Mouse (Mus musculus): Measurements from ENCODE around the gene Prkcz. TPM values are rescaled to one million over a fixed set of nuclear protein-coding genes. Genes with fewer than 3 reads are reported as not detected.

The Prkcz gene
- polyA plus RNA-seq, 1 experiment from 2014 or later = 65.4 TPM

GRCm38 (mm10) chr4:155286090-155286489, 75.1 kb downstream of the Prkcz start:
- H3K27me3 ChIP-seq (ENCODE audit: control insufficient read depth, insufficient read depth, low read length) = no peaks in the 10 kb centered on the region
- no peak overlapping the region for H3K4me3 ChIP-seq (replicated peaks; ENCODE audit: low read depth, low read length)
- no peak overlapping the region for H3K4me2 ChIP-seq (ENCODE audit: low read length)
- H3K27ac ChIP-seq (replicated peaks; ENCODE audit: low read depth, low read length) = no peak overlapping the region
- ATAC-seq (ENCODE audit: low FRiP score, low TSS enrichment) (no peak), DNase-seq (no peak)
- H3K4me1 ChIP-seq (ENCODE audit: control insufficient read depth, insufficient read depth, low read length) = no peaks in the 10 kb centered on the region
- H3K9me3 ChIP-seq (ENCODE audit: control insufficient read depth, low read length) = no peaks in the 10 kb centered on the region
- no peak overlapping the region for H3K9ac ChIP-seq (replicated peaks; ENCODE audit: low read length)
- 91% methylated on average over 4 of the region's 4 CpGs for WGBS
- peaks cover 35% of the 10 kb centered on the region for H3K36me3 ChIP-seq (ENCODE audit: control insufficient read depth, insufficient read depth, low read length)

- Histone ChIP-seq H3K9ac (replicated peaks; ENCODE audit: low read length) (0 out of 2 replicates have a peak overlapping the region, but pooled peaks have one; percentile 7), H3K4me2 (ENCODE audit: low read length) (no peak overlapping the region), H3K4me1 (ENCODE audit: control insufficient read depth, insufficient read depth, low read length) (no peaks in the 10 kb centered on the region), H3K36me3 (ENCODE audit: control insufficient read depth, insufficient read depth, low read length) (peaks cover 31% of the 10 kb centered on the region), H3K27me3 (ENCODE audit: control insufficient read depth, insufficient read depth, low read length) (no peaks in the 10 kb centered on the region), H3K9me3 (ENCODE audit: control insufficient read depth, low read length) (no peaks in the 10 kb centered on the region), H3K27ac (replicated peaks; ENCODE audit: low read depth, low read length) (no peak overlapping the region), H3K4me3 (replicated peaks; ENCODE audit: low read depth, low read length) (no peak overlapping the region)
- WGBS = 66% methylated on average over 15 of the region's 15 CpGs
- ATAC-seq (ENCODE audit: low FRiP score, low TSS enrichment) (no peak), DNase-seq (no peak)
Measured at GRCm38 (mm10) chr4:155284521-155285379, 76.4 kb downstream of the Prkcz start.

DNA sequence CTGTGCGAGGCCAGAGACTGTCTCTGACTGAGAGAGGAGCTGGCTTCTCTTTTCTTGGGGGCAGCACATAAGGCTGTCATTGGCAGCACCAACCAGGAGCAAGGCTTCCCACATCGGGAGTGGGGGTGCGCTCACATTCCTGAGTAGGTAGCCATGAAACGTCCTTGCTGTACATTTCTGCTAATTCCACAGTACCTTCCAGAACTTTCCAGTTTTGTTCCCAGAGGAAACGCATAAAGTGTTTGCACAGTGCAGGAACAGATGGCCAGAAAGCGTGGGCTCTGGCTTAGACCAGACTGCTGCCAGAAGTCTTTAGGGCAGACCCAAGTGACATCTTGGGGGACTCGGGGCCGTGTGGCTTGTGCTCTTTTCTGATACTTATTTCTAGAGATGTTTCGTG, 77.6 kb downstream of the Prkcz start:
- no peak overlapping the region for H3K27ac ChIP-seq (replicated peaks; ENCODE audit: low read depth, low read length)
- H3K4me1 ChIP-seq (ENCODE audit: control insufficient read depth, insufficient read depth, low read length) = no peaks in the 10 kb centered on the region
- 78% methylated on average over 9 of the region's 9 CpGs for WGBS
- DNase-seq (no peak), ATAC-seq (ENCODE audit: low FRiP score, low TSS enrichment) (no peak)
- H3K27me3 ChIP-seq (ENCODE audit: control insufficient read depth, insufficient read depth, low read length) = no peaks in the 10 kb centered on the region
- no peak overlapping the region for H3K4me3 ChIP-seq (replicated peaks; ENCODE audit: low read depth, low read length)
- H3K36me3 ChIP-seq (ENCODE audit: control insufficient read depth, insufficient read depth, low read length) = peaks cover 23% of the 10 kb centered on the region; the same call in 1 of the 2 replicates
- H3K9me3 ChIP-seq (ENCODE audit: control insufficient read depth, low read length) = no peaks in the 10 kb centered on the region
- H3K4me2 ChIP-seq (ENCODE audit: low read length) = no peak overlapping the region
- no peak overlapping the region for H3K9ac ChIP-seq (replicated peaks; ENCODE audit: low read length)

DNA sequence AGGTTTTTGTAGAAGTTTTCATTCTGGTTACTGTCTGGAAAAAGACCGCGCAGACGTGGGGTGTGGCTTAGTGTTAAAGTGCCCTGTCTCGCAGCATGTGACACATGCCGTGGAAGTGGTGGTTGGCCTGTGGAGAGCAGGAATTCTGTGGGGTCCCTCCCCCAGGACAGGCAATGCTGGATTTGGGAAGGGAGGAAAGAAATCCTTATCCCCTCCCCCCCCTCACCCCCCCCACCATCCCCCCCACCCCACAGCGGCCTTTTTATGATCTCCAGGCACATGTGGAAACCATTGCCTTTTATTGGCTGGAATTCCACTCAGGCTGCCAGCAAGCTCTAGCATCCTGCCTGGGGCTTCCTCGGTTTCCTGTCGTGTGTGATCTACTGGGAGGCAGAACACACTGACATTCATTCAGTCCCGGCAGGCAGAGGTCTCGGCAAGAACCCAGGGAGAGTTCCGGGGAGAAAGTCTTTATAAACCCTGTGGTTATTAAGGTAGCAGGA, 78.1 kb downstream of the Prkcz start:
- Histone ChIP-seq H3K9ac (replicated peaks; ENCODE audit: low read length) (no peak overlapping the region), H3K27ac (replicated peaks; ENCODE audit: low read depth, low read length) (no peak overlapping the region), H3K4me3 (replicated peaks; ENCODE audit: low read depth, low read length) (no peak overlapping the region), H3K4me2 (ENCODE audit: low read length) (no peak overlapping the region), H3K9me3 (ENCODE audit: control insufficient read depth, low read length) (no peaks in the 10 kb centered on the region), H3K27me3 (ENCODE audit: control insufficient read depth, insufficient read depth, low read length) (no peaks in the 10 kb centered on the region), H3K4me1 (ENCODE audit: control insufficient read depth, insufficient read depth, low read length) (no peaks in the 10 kb centered on the region), H3K36me3 (ENCODE audit: control insufficient read depth, insufficient read depth, low read length) (peaks cover 20% of the 10 kb centered on the region; the same call in 1 of the 2 replicates)
- DNase-seq = peak; percentile 20
- WGBS = 56% methylated on average over 11 of the region's 11 CpGs
- ATAC-seq (ENCODE audit: low FRiP score, low TSS enrichment) = no peak

DNA sequence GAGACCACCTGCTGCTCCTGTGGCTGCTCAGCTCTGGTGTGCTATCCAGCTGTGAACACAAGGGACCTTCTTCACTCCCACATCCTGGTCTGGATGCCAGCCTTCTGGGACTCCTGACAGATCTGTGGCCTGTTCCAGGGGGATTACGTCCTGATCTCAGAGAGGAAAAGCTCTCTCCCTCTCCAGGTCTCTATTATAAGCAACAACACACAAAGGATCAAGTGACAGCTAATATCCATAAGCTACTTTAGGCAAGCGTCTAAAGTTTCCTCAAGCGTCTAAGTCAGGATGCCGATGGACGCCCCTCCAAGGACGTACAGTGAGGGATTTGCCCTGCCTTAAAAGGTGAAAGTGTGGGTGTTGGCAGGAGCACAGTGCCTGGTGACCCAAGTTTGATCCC, 78.9 kb downstream of the Prkcz start:
- no peaks in the 10 kb centered on the region for H3K9me3 ChIP-seq (ENCODE audit: control insufficient read depth, low read length)
- H3K27me3 ChIP-seq (ENCODE audit: control insufficient read depth, insufficient read depth, low read length) = no peaks in the 10 kb centered on the region
- 28% methylated on average over 6 of the region's 6 CpGs for WGBS
- no peak for DNase-seq
- H3K27ac ChIP-seq (replicated peaks; ENCODE audit: low read depth, low read length) = no peak overlapping the region
- no peak overlapping the region for H3K4me3 ChIP-seq (replicated peaks; ENCODE audit: low read depth, low read length)
- H3K36me3 ChIP-seq (ENCODE audit: control insufficient read depth, insufficient read depth, low read length) = peaks cover 20% of the 10 kb centered on the region; the same call in 1 of the 2 replicates
- ATAC-seq (ENCODE audit: low FRiP score, low TSS enrichment) = no peak
- H3K4me2 ChIP-seq (ENCODE audit: low read length) = no peak overlapping the region
- no peaks in the 10 kb centered on the region for H3K4me1 ChIP-seq (ENCODE audit: control insufficient read depth, insufficient read depth, low read length)
- H3K9ac ChIP-seq (replicated peaks; ENCODE audit: low read length) = no peak overlapping the region

DNA sequence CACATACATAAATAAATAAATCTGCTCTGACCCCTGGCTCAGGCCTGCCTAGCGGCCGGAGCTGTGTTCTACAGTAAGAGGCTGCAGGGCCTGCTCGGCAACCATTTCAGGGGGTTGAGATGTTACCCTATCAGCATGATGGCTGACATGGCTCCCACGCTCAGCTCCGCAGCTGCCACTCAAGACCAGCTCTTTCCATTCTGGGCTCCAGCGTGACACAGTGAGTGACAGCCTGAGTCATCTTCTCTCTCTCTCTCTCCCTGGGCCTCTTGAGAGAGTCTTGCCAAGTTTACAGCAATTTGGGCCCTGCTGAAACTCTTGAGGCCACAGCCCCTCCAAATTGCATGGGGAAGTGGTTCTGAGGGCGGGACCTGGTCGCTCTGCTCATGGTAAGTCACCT, 79.5 kb downstream of the Prkcz start:
- Histone ChIP-seq H3K4me2 (ENCODE audit: low read length) (no peak overlapping the region), H3K9me3 (ENCODE audit: control insufficient read depth, low read length) (no peaks in the 10 kb centered on the region), H3K4me3 (replicated peaks; ENCODE audit: low read depth, low read length) (no peak overlapping the region), H3K36me3 (ENCODE audit: control insufficient read depth, insufficient read depth, low read length) (peaks cover 15% of the 10 kb centered on the region; the same call in 1 of the 2 replicates), H3K4me1 (ENCODE audit: control insufficient read depth, insufficient read depth, low read length) (no peaks in the 10 kb centered on the region), H3K27ac (replicated peaks; ENCODE audit: low read depth, low read length) (no peak overlapping the region), H3K9ac (replicated peaks; ENCODE audit: low read length) (no peak overlapping the region), H3K27me3 (ENCODE audit: control insufficient read depth, insufficient read depth, low read length) (no peaks in the 10 kb centered on the region)
- ATAC-seq (ENCODE audit: low FRiP score, low TSS enrichment) = no peak
- no peak for DNase-seq
- 90% methylated on average over 8 of the region's 8 CpGs for WGBS

DNA sequence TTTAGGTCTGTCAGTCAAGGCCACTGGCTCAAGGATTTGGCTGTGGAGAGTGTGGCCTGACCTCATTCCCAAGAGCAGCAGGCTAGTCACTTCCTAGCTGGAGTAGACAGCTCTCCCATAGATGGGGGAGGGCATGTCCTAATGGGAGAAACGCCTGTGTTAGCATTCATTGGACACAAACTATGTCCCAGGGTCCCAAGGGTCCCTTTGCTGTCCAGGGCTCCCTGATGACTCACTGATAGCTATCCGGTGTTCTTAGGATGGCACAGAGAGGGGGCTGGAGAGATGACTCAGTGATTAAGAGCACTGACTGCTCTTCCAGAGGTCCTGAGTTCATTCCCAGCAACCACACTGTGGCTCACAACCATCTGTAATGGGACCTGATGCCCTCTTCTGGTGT, 79.9 kb downstream of the Prkcz start:
- no peak overlapping the region for H3K27ac ChIP-seq (replicated peaks; ENCODE audit: low read depth, low read length)
- H3K4me1 ChIP-seq (ENCODE audit: control insufficient read depth, insufficient read depth, low read length) = no peaks in the 10 kb centered on the region
- no peak overlapping the region for H3K4me3 ChIP-seq (replicated peaks; ENCODE audit: low read depth, low read length)
- DNase-seq = no peak
- ATAC-seq (ENCODE audit: low FRiP score, low TSS enrichment) = no peak
- H3K27me3 ChIP-seq (ENCODE audit: control insufficient read depth, insufficient read depth, low read length) = no peaks in the 10 kb centered on the region
- WGBS = 77% methylated on average over 2 of the region's 2 CpGs
- no peak overlapping the region for H3K9ac ChIP-seq (replicated peaks; ENCODE audit: low read length)
- peaks cover 10% of the 10 kb centered on the region; the same call in 1 of the 2 replicates for H3K36me3 ChIP-seq (ENCODE audit: control insufficient read depth, insufficient read depth, low read length)
- no peaks in the 10 kb centered on the region for H3K9me3 ChIP-seq (ENCODE audit: control insufficient read depth, low read length)
- H3K4me2 ChIP-seq (ENCODE audit: low read length) = no peak overlapping the region

GRCm38 (mm10) chr4:155280768-155281121, 80.4 kb downstream of the Prkcz start:
- H3K4me3 ChIP-seq (replicated peaks; ENCODE audit: low read depth, low read length) = no peak overlapping the region
- ATAC-seq (ENCODE audit: low FRiP score, low TSS enrichment) (no peak), DNase-seq (no peak)
- no peaks in the 10 kb centered on the region for H3K27me3 ChIP-seq (ENCODE audit: control insufficient read depth, insufficient read depth, low read length)
- no peak overlapping the region for H3K9ac ChIP-seq (replicated peaks; ENCODE audit: low read length)
- H3K4me1 ChIP-seq (ENCODE audit: control insufficient read depth, insufficient read depth, low read length) = no peaks in the 10 kb centered on the region
- no peak overlapping the region for H3K4me2 ChIP-seq (ENCODE audit: low read length)
- 81% methylated on average over 1 of the region's 1 CpGs for WGBS
- no peaks in the 10 kb centered on the region for H3K9me3 ChIP-seq (ENCODE audit: control insufficient read depth, low read length)
- H3K27ac ChIP-seq (replicated peaks; ENCODE audit: low read depth, low read length) = no peak overlapping the region
- H3K36me3 ChIP-seq (ENCODE audit: control insufficient read depth, insufficient read depth, low read length) = 0 out of 2 replicates have a peak, but pooled peaks cover 10% of the 10 kb centered on the region

Measured in midbrain, embryonic 14.5 days (tissue).